Mouse (Mus musculus) ovary, postnatal 14 days (tissue): ENCODE results near the gene Tprkb.
A peak's percentile ranks its signal among the peaks of the same experiment; 100 is the strongest.
"Not testable (repeated sequence)": the region's sequence is repeated elsewhere in the genome, so short reads cannot be mapped to it uniquely, and the experiment has no call there.

Experiments used
- DNase-seq: peaks from one replicate; pipeline ENCODE4 v3.0.0; 2022; ENCODE audit warnings: low spot score

The Tprkb gene

GRCm38 (mm10) chr6:85911587-85911986 is at the start of gene Tprkb:
Gene Tprkb, plus strand, starts transcription at chr6:85911865.
- DNase-seq, result no peak

DNA sequence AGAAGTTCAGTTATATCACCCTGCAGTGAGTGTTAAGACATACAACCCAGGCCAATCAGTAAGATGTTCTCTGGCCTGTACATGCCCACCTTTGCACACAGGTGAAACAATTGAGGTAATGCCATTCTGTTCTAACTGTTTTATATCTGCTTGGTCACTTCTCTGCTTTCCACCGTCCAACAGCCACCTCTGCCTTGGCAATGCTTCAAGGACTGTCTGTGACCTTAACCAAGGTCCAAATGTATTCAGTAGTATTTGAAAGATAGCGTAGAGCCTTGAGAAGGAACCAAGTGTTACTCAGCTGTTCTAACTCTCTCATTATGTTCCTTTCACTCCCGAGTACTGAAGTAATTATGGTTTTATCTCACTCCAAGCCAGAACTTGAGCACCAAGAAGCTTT is 49.1 kb upstream of the Tprkb start:
- no peak for DNase-seq

- DNase-seq, result no peak
Measured at GRCm38 (mm10) chr6:85863136-85863535, 48.5 kb upstream of the Tprkb start.

DNA sequence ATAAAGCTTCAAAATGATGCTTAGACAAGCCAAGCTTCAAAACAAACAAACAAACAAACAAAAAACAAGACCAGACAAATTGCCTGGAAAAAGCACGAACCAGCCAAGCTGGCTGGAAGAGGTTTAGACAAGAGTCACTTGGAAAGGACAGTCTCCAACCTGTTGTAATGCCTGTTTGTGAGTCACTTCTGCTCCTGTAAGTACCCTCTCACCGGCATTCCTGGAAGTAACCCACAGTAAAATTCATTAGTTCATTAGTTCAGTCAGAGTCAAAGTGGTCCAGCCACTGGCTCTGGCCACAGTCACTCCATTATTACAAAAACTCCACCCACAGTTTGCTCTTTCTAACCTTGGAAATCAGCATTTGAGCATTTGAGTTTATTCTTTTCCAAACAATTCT is 47.8 kb upstream of the Tprkb start:
- DNase-seq, result no peak

DNA sequence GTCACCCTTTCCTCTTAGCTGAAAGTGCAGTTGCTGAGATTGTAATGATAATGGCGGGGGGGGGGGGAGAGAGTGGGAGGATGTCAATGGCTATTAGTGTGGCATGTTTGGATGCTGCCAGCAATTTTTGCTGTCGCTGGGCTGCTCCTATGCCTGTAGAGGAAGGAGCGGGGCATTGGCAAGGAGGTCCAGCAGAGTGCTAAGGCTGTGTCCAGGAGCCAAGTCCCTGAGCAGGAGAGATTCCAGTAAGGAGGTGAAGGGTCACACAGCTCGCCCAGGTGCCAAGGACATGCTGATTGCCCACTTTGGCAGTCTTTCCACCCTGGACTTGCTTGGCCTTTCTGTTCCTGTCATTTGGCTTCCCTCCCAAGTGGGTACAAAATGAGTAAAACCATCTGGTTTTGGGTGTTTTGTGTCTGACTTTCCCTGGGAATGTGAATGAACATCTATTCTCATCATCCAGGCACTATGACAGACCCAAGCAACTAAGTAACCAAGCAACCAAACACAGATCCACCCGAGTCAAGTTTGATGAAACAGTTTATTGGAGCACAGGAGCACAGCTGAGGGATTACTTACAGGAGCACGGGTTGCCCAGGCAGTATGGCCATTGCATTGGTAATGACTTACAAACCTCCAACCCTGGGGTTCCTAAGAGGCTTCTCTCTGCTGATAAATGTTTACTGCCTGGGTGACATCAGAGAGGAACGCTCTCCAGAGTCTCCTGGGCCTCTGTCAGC is 46.6 kb upstream of the Tprkb start:
- not testable (repeated sequence) for DNase-seq

DNA sequence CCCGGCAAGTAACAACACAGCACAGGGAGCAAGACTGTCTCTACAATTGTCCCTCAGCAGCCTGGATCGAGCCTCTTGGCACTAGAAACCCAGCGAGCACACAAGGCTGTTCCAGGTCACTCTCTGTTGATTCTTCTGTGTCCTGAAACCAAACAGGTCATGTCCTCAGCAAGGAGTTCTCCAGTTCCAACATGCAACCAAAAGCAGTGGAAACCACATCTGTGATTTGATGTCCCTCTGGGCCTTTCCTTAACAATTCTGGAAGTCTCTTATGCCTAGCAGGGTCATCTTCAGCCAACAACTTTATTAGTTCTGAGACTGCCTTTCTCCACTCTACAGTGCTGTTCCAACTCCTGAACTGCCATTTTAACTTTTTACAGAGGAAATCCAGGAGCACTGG is 45.5 kb upstream of the Tprkb start:
- DNase-seq, result not testable (repeated sequence)

DNA sequence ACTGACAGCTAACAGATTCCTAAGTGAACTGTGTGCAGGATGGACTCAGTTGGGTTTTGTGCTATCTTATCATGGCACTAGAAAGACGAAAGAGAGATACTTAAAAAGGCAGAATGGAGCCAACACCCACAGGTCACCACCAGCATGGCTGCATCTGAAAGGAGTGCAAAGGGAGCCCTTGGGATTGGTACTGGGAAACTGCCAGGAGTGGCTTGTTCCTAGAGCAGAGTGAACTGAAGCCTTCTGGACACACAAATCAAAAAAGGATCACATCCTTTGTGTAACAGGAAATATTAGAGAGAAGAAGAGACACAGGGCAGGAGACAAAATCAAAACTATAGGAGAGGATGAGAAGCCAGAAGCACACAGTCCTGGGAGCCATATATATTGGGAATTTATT is 44.7 kb upstream of the Tprkb start:
- DNase-seq, result not testable (repeated sequence)

- no peak for DNase-seq
Measured at GRCm38 (mm10) chr6:85867726-85868690, 43.7 kb upstream of the Tprkb start.

DNA sequence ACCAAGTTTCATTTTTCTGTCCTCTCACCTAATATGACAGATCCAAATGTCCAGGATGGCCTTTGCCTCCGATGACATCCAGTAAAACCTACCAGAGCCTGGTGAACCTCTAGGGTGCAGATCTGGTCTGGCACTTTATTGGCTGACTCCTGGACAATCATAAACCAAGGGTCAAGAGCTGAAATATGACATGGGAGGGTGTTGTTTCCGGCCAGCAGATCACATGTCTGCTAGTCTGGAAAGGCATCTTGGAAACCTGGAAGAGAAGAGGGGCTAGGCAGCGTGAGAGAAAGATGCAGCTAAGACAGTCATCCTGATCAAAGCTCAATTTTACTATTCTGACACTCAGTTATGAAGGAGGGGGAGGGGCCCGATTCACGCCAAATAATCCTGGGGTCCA is 42.7 kb upstream of the Tprkb start, which contains the start of gene Nat8f2:
Gene Nat8f2 (minus strand): TSS at position 153 of the 400 bp plus-strand sequence.
- not testable (repeated sequence) for DNase-seq

DNA sequence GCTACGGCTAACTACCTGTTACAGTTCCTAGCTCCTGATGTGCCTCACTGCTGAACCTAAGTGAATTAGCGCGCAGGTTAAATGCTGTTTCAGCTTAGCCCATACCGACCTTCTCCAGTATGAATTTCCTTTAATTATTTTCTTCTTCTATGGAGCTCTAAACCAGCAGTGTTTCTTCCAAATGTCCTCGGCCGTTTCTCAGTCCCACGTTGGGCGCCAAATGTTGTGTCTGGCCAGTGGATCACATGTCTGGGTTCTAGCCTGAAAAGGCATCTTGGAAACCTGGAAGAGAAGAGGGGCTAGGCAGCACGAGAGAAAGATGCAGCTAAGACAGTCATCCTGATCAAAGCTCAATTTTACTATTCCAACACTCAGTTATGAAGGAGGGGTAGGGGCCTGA is 28.4 kb upstream of the Tprkb start:
- not testable (repeated sequence) for DNase-seq

GRCm38 (mm10) chr6:85884311-85884710 is 27.4 kb upstream of the Tprkb start:
- no peak for DNase-seq

DNA sequence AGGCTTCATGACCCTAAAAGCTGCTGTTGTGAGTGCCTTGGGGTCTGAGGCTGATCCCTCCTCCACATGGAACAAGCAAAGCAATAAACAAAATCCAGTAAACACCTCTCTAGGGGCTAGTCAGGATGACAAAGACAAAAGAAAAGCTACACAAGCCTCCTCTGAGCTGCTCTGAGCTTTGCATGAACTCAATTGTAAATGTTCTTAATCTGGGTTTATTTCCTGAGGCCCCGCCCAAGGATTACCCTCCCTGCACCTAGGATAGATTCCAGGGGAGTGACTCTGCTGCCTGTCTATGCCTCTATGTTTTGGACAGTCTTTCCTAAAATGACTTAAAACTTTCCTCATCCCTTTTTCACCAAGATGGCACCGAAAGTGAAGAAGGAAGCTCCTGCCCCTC is 22.7 kb upstream of the Tprkb start:
- no peak for DNase-seq

DNA sequence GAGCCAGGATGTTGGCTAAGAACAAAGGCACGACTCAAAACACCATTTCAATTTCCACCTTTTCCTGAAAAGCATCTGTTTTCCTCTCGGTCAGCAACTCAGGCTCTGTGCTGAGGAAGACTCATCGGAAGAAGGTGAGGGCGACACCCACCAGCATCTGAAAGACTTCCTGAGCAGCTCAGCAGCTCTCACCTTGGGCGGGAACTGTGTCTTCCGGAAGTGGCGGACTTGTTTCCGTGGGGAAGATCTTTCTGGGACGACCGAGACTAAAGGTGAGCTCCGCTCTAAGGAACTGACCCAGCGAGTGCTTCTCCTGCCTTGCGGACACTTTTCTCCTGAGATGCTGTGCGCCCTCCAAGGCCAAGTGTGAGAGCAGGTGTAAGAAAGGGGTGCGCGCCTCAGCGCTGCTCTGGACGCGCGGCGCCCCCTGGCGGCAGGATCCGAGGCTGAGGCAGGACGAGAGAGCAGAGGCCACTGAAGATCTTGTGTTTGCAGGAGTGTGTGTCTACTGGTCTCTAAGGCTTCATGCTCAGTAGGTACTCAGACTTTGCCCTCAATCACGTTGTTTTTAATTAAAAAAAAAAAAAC is 16.5 kb upstream of the Tprkb start:
- not testable (repeated sequence) for DNase-seq

GRCm38 (mm10) chr6:85898596-85899475 is 12.8 kb upstream of the Tprkb start:
- not testable (repeated sequence) for DNase-seq

GRCm38 (mm10) chr6:85902303-85902702 is 9.4 kb upstream of the Tprkb start:
- no peak for DNase-seq

DNA sequence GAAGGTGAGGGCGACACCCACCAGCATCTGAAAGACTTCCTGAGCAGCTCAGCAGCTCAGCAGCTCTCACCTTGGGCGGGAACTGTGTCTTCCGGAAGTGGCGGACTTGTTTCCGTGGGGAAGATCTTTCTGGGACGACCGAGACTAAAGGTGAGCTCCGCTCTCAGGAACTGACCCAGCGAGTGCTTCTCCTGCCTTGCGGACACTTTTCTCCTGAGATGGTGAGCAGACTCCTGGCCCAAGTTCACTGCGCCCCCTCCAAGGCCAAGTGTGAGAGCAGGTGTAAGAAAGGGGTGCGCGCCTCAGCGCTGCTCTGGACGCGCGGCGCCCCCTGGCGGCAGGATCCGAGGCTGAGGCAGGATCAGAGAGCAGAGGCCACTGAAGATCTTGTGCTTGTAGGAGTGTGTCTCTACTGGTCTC is 7.0 kb upstream of the Tprkb start, which contains the start of gene Nat8f4:
Gene Nat8f4 (minus strand): TSS at position 243 of the 420 bp plus-strand sequence.
- DNase-seq, result peak; percentile 77

DNA sequence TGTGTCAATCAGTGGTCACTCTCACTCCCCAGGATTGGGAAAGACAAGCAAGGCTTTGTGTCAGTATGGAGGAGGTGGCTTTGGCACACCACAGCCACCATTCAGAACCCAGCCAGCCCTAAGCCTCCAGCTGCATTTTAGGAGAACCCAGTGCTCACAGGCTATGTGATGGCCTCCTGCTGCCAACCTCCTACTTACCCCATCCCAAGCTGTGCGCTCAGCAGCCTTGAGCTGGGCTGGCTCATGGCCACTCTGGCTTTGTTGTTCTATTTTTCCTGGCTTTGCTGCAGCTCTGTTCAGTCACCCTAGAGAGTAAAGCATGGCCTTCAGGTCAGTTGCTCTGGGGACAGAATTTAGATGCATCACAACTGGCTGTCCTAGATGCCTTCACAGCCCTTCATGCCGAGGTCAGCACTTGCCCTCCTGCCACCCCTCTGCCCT is 4.7 kb upstream of the Tprkb start:
- DNase-seq, result not testable (repeated sequence)

- DNase-seq, result no peak
Measured at GRCm38 (mm10) chr6:85908341-85908740, 3.3 kb upstream of the Tprkb start.

- DNase-seq, result no peak
Measured at GRCm38 (mm10) chr6:85909704-85910103, 2.0 kb upstream of the Tprkb start.

GRCm38 (mm10) chr6:85915141-85915538 is 3.5 kb downstream of the Tprkb start:
- DNase-seq, result no peak
